Mouse (Mus musculus) thymus, postnatal 4 days (tissue): ENCODE data around the gene Add1.

Experiments
- DNase-seq: peaks from one replicate; pipeline ENCODE4 v3.0.0; 2021

Add1 gene

DNA sequence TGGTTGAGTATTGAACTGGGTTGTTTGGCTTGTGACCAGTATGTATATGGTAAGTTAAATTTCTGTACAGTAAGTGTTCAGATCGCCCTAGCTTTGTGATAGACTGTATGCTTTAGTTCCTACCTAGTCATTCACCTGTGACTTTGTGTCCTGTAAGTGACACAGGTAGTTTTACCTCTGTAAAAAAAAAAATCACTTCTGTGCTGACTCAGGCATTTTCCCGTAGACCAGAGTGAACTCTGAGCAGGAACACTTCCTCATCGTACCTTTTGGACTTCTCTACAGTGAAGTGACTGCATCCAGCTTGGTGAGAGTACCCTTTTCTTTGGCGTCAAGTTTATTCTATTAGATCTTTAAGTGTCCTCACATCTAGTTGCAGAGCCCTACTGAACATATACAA, 36.5 kb downstream of the Add1 start:
- DNase-seq = no peak

DNA sequence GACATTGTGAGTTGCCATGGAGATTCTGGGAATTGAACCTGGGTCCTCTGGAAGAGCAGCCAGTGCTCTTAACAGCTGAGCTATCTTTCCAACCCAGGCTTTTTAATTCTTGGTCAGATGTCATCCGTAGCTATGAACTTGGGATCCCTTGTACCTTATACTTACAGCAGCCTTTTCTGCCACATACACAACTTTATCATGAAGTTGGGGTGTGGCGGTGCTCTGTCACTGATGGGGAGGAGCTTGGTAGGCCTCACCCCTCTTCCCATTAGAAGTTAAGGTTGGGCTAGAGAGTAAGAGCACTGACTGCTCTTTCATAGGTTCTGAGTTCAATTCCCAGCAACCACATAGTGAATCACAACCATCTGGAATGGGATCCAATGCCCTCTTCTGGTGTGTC, 59.5 kb downstream of the Add1 start:
- DNase-seq = no peak

- DNase-seq = peak; percentile 31
Measured at GRCm38 (mm10) chr5:34633641-34634040, 60.2 kb downstream of the Add1 start.

DNA sequence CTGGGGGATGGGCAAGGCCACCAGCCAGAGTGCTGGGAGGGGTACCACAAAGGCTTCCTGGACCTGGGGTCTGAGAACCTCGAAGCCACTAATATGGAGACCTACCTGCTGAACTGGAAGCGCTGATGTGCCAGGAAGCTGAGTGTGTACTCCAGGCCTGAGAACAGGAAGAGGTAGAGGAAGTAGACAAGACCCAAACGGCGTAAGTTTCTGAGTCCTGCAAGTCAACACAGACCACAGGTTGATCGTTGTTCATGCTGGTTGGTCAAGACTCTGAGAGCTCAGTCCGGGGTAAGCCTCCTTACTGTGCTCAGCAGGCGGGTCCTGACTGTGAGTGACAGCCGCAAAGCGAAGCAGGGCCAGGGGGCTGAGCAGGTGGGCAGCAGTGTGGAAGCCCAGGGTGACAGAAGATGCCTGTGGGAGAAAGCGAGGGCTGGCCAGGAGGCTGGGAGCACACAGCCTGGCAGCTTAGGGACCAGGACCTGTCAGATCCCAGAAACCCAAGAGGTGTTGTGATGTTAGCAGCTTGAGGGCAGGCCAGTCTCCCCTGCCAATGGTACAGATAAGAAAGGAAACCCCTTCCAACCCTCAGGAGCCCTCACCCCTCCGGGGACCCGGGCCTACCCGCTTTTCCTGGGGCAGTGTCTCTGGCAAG, 61.4 kb downstream of the Add1 start:
- peak; percentile 17 for DNase-seq

DNA sequence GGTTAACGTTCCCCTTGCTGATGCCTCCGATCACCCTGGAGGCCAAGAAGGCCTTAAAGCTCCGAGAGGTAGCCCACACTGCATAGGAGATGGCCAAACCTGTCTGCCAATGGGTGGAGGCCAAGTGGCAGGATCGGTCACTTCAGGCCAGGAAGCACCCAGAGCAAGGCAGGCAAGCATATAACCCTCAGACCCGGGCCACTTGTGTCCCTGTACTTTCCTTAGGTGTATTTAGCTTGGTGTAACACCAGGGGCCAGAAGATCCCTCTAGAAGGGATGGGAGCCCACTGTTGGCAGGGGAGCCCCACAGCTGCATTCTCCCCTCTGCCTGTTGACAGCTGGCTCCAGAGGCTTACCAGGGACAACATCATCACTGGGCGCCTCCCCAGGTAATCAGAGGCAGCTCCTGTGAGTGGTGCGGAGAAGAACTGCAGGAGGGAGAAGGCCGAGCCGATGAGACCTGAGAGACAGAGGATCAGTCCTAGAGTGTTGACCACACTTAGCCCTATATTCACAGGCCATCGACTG, 62.3 kb downstream of the Add1 start:
- DNase-seq = peak; percentile 37

DNA sequence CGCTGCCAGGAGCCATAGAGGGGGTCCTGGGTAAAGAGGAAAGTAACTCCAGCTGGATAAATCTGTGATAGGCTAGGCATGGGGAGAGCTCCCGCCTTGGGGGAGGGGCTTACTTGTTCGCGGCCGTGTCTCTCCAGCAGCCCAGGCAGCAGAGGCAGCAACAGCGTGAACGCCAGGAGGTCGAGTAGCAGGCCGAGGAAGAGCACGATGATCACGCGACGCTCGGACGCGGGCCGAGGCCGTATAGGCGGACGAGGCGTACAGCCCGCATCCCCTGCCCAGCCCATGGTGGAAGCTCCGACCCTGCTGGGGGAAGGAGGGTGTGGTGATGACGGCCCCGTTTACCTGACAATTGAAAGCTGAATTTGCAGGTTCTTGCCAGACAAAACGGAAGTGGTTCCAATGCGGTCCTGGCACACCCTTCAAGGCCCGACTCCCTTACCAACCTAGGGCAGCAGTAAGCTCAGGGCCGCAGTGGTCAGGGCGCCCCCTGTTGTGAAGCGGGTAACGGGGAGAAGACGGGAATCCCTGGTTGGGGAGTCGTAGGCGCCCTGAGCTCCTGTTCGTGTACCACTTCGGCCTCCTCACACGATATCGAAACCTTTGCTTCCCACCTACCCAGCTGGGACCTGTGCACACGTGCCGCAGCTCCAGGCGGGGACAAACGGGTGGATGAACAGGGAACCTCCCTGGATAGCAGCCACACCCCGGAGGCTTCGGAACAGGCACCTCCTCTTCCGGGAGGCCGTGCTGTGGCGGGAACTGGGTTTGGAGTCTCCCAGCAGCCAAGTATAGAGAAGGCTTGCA, 63.2 kb downstream of the Add1 start, which contains the start of gene Mfsd10:
Mfsd10 (minus strand) TSS at position 732 of the 807 bp plus-strand sequence.
- peak; percentile 86 for DNase-seq

GRCm38 (mm10) chr5:34637591-34638156, 64.2 kb downstream of the Add1 start:
- no peak for DNase-seq

- DNase-seq = no peak
Measured at GRCm38 (mm10) chr5:34641991-34642390, 68.5 kb downstream of the Add1 start.

DNA sequence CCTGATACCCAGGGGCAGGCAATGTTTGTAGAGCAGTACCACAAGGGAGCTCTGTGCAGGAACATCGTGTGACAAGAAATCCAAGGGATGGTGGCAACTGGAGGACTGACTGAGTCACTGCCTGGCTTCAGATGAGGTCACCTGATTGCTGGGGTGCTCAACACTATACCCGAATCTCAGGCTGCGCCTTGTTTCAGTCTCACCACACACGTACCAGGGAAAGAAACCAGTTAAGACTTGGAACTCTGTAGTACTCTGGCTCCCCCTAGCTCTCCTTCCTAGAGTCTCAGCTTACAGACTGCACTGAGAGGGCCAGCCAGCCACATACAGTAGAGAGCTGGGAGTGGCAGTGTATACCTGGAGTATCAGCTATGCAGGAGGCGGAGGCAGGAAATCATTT, 69.5 kb downstream of the Add1 start:
- peak; percentile 57 for DNase-seq

GRCm38 (mm10) chr5:34647581-34647980, 74.1 kb downstream of the Add1 start:
- peak; percentile 86 for DNase-seq

DNA sequence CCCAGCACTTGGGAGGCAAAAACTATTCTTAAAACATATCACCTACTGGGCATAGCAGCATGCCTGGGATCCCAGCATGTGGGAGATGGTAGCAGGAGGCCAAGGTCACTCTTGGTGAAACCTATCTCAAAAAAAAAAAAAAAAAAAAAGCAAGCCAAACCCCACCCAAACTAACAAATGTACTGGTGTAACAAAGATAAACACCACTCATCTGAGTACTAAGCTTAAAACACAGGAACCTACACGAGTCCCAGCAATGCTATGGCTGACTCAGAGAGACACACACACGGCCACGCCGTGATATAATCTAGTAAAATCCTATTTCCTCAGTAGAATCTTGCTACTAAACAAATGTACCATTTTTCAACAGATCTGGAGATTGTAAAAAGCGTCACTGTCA, 79.5 kb downstream of the Add1 start:
- DNase-seq = no peak

GRCm38 (mm10) chr5:34654881-34655280, 81.4 kb downstream of the Add1 start:
- DNase-seq = no peak

GRCm38 (mm10) chr5:34657556-34657955, 84.1 kb downstream of the Add1 start:
- DNase-seq = no peak

- peak; percentile 99 for DNase-seq
Measured at GRCm38 (mm10) chr5:34659686-34660590, 86.5 kb downstream of the Add1 start, which contains the start of the genes Nop14 and Grk4. Gene Nop14, minus strand, starts transcription at chr5:34660148. Gene Grk4, plus strand, starts transcription at chr5:34660379.

DNA sequence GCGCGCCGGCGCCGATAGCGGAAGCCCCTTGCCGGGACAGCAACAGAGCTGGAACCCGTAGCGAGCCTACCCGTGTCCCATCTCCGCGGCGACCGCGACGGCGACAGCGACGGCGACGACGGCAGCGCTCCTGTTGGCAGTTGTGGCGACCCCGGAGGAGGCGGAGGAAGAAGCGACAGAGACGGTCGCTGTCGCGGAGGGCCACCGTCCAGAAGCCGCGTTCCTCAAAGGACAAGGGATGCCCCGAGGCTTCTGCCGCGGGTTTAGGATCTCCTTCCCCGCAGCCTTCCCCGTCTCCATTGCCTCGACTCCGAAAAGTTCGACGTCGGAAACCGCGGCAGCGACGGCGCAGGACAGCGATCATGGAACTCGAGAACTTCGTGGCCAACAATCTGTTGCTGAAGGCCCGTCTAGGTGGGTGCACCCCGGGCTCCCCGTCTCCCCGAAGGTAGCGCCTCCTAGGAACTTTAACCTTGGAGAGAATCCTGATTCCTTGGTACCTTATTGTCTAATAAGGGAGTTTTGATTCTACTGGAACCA, 87.2 kb downstream of the Add1 start:
- no peak for DNase-seq

DNA sequence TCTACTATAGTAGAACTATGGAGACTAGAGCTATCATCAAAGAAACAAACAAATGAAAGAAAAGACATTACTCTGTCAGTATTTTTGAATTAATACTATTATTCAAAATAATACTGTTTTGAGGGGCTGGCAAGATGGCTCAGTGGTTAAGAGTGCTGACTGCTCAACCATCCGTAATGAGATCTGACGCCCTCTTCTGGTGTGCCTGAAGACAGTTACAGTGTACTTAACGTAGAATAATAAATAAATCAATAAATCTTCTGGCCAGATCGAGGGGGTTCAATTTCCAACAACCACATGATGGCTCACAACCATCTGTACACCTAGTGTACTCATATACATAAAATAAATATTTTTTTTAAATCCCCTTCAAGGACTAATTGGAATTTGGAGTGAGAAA, 88.4 kb downstream of the Add1 start:
- no peak for DNase-seq

DNA sequence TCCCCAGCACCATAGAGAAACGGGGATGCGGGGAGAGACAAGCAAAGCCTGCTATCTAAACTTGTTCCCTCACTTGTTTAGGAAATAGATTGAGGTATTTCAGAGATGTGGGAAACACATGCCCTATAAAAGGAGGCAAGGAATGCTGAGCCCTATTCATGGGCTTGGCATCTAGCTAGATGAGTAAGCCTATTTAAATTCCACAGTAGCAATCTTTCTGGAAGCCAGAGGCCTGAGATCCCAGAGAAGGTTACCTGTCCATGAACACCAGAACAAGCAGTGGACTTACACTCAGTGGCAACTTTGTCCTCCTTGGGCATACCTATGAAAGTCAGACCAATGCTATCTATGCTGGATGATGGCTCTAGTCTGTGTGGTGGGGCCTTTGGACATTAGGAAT, 89.8 kb downstream of the Add1 start:
- no peak for DNase-seq

DNA sequence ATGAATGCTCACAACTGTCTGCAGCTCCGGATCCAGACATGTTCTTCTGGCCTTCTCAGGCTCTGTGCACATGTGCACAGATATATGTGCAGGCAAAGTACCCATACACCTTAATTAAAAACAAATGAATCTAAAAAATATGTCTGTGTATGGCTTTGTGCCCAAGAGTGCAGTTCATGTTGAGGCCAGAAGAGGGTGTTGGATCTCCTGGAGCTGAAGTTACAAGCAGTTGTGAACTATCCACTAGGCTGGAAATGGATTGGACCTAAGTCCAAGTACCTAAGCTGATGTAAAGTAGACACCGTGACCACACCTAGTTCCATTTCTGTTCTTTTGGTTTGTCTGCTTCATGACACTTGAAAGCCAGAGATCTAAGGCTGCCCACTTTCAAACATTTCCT, 96.0 kb downstream of the Add1 start:
- DNase-seq = no peak

DNA sequence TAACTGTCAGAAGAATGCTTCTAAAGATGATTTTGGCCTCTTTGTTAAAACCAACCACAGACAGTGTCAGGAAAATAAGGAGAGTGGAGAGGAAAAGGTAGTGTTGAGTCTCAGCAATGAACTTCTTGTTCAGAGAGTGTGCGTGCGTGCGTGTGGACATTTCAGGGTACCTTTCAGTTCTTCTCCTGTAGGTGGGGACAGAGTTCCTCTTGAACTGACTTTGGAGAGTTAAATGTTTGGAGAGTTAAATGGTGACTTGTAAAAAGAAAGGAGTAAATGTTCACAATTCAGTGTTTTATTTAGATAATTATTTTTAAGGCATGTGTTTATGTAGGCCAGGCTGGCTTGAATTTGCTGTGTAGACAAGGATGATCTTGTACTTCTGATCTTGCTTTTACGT, 96.8 kb downstream of the Add1 start:
- DNase-seq = no peak
